Mouse (Mus musculus): ENCODE measurements around the gene Prc1. TPM values are rescaled to one million over a fixed set of nuclear protein-coding genes. Genes with fewer than 3 reads are reported as not detected.

The Prc1 gene
- total and polyA plus RNA-seq, 3 experiments, result 14.6 to 229 (median 161) TPM

DNA sequence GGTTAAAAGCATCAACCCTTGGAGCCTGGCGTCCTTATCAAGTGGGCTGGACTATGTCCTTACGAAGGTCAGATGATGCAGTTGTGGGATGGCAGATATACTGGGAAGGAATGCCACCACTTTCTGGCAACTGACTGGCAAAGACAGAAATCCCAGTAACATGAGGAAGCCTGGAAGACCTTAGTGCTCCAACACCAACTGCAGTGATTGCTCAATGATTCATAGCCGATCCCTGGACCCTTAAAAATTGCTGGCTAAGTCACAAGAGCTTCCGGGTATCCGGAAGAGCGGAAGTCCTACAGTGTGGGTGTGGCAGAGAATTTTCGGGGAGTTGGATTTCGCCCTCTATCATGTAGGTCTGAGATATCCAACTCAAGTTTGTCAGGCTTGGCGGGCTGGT lies 51.9 kb downstream of the Prc1 start:
- no peak overlapping the region for H3K4me3 ChIP-seq (ENCODE audit: low read depth, low read length)
- H3K9me3 ChIP-seq (replicated peaks), result no peaks in the 10 kb centered on the region
- TF ChIP-seq TAL1 (conservative IDR thresholded peaks at IDR 0.05; ENCODE audit: low read depth, low read length) (no peak), GATA1 (IDR thresholded peaks at IDR 0.05; ENCODE audit: borderline replicate concordance, low read length) (no peak), POLR2AphosphoS5 (IDR thresholded peaks at IDR 0.05; ENCODE audit: insufficient replicate concordance, low read depth, low read length) (no peak), GATA2 (IDR thresholded peaks at IDR 0.05; ENCODE audit: borderline replicate concordance, low read depth, low read length) (no peak), CTCF (IDR thresholded peaks at IDR 0.05; ENCODE audit: low read depth, low read length) (no peak)
- H3K4me1 ChIP-seq (ENCODE audit: insufficient read depth, low read depth, low read length), result peaks cover 56% of the 10 kb centered on the region
- ATAC-seq (ENCODE audit: extremely low read depth, insufficient number of reproducible peaks, low FRiP score, poor library complexity, severe bottlenecking) (no peak), DNase-seq (ENCODE audit: low spot score) (no peak)
- peaks cover 51% of the 10 kb centered on the region for H3K36me3 ChIP-seq (replicated peaks)
- no peaks in the 10 kb centered on the region for H3K27me3 ChIP-seq (ENCODE audit: insufficient read depth, low read length)

DNA sequence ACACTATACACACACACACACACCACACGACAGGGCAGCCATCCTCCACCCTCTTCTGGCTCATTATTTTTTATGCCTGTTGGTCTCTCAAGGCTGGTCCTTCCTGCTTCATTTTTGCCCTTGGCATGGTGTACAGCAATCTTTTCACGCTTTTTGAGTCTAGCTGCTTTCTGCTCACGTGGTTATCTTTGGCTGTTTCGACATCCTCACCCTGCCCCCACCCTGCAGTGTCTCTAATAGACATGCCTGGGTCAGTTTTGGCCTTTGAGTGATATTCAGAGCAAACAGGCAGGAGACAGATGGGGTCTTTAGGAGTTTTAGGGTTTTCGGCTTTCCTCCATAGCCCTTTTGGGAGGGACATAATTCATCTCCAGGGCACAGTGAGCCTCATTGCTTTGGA lies 52.6 kb downstream of the Prc1 start:
- Histone ChIP-seq H3K27me3 (ENCODE audit: insufficient read depth, low read length) (no peaks in the 10 kb centered on the region), H3K9me3 (replicated peaks) (no peaks in the 10 kb centered on the region), H3K36me3 (replicated peaks) (peaks cover 56% of the 10 kb centered on the region), H3K4me1 (ENCODE audit: insufficient read depth, low read depth, low read length) (peaks cover 55% of the 10 kb centered on the region), H3K4me3 (ENCODE audit: low read depth, low read length) (no peak overlapping the region)
- no peak for TF ChIP-seq TAL1 (conservative IDR thresholded peaks at IDR 0.05; ENCODE audit: low read depth, low read length)
- no peak for TF ChIP-seq GATA2 (IDR thresholded peaks at IDR 0.05; ENCODE audit: borderline replicate concordance, low read depth, low read length)
- TF ChIP-seq CTCF (IDR thresholded peaks at IDR 0.05; ENCODE audit: low read depth, low read length), result no peak
- no peak for TF ChIP-seq GATA1 (IDR thresholded peaks at IDR 0.05; ENCODE audit: borderline replicate concordance, low read length)
- TF ChIP-seq POLR2AphosphoS5 (IDR thresholded peaks at IDR 0.05; ENCODE audit: insufficient replicate concordance, low read depth, low read length), result no peak
- ATAC-seq (ENCODE audit: extremely low read depth, insufficient number of reproducible peaks, low FRiP score, poor library complexity, severe bottlenecking) (no peak), DNase-seq (ENCODE audit: low spot score) (no peak)

DNA sequence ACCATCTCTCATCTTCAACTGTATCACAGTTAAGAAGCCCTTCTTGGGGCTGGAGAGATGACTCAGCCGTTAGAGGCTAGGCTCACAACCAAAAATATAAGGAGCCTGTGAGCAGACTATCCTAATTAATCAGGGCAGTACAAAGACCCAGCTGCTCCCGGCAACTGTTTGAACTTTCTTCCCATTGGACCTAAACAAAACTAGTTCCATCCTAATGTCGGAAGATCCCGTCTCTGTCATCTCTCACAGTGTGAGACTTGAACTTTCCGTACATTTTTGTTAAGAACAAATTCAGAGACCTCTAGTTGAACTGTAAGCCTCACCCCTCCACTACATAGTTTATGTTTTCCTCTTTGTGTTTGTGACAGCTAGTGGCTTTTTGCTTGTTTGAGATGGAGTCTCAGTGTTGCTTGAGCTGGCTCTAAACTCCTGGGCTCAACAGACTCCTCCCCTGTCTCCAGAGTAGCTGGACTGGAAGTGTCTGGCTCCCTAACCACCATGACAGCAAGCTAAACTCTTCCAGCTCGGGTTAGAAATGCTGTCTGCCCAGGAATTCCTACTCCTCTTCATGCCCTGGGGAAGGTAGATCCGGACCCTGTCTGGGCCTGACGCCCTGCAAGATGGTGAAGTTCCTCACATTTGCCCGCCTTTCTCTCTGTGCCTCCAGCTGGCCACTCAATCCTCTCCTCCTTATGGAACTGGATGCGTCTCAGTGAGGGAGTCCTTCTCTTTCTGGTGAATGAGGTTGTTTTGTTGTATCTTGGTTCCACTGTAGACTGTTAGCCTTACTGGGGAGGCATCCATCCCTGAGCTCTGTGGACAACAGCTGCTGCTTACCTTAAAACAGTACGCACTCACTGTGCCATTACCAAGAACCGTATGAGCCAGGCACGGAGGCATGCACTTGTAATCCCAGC lies 53.7 kb downstream of the Prc1 start:
- DNase-seq (ENCODE audit: low spot score), result no peak
- Histone ChIP-seq H3K9me3 (replicated peaks) (no peaks in the 10 kb centered on the region), H3K36me3 (replicated peaks) (peaks cover 67% of the 10 kb centered on the region), H3K4me1 (ENCODE audit: insufficient read depth, low read depth, low read length) (peaks cover 45% of the 10 kb centered on the region), H3K27me3 (ENCODE audit: insufficient read depth, low read length) (no peaks in the 10 kb centered on the region), H3K4me3 (ENCODE audit: low read depth, low read length) (no peak overlapping the region)
- no peak for ATAC-seq (ENCODE audit: extremely low read depth, insufficient number of reproducible peaks, low FRiP score, poor library complexity, severe bottlenecking)
- TF ChIP-seq POLR2AphosphoS5 (IDR thresholded peaks at IDR 0.05; ENCODE audit: insufficient replicate concordance, low read depth, low read length) (no peak), GATA2 (IDR thresholded peaks at IDR 0.05; ENCODE audit: borderline replicate concordance, low read depth, low read length) (no peak)

- Histone ChIP-seq H3K4me3 (ENCODE audit: low read depth, low read length) (no peak overlapping the region), H3K4me1 (ENCODE audit: insufficient read depth, low read depth, low read length) (peaks cover 34% of the 10 kb centered on the region), H3K36me3 (replicated peaks) (peaks cover 82% of the 10 kb centered on the region), H3K9me3 (replicated peaks) (no peaks in the 10 kb centered on the region), H3K27me3 (ENCODE audit: insufficient read depth, low read length) (no peaks in the 10 kb centered on the region)
- DNase-seq (ENCODE audit: low spot score), result no peak
- TF ChIP-seq TAL1 (conservative IDR thresholded peaks at IDR 0.05; ENCODE audit: low read depth, low read length) (no peak; the same call in 1 of the 2 replicates), GATA2 (IDR thresholded peaks at IDR 0.05; ENCODE audit: borderline replicate concordance, low read depth, low read length) (no peak), GATA1 (IDR thresholded peaks at IDR 0.05; ENCODE audit: borderline replicate concordance, low read length) (no peak), POLR2AphosphoS5 (IDR thresholded peaks at IDR 0.05; ENCODE audit: insufficient replicate concordance, low read depth, low read length) (no peak), CTCF (IDR thresholded peaks at IDR 0.05; ENCODE audit: low read depth, low read length) (no peak)
- ATAC-seq (ENCODE audit: extremely low read depth, insufficient number of reproducible peaks, low FRiP score, poor library complexity, severe bottlenecking), result no peak
Measured at GRCm38 (mm10) chr7:80350808-80351207, 56.6 kb downstream of the Prc1 start.

DNA sequence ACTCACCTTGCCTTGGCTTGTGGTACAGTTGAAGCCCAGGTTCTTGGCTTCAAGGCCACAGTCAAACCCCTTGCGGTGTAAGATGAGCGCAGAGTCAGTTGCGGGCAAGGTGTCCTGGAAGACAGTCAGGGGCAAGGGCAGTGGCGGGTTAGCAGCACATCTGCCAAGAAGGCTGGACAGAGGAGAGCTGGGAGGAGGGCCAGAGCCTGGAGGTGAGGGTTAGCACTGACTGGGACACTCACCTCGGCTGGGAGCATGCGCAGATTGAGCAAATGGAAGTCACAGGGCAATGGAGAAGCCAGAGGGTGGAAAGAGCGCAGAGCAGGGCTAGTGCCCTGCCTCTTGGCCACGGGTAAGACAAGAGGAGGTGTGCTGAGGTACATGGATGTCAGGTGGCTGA lies 58.7 kb downstream of the Prc1 start:
- no peaks in the 10 kb centered on the region for H3K27me3 ChIP-seq (ENCODE audit: insufficient read depth, low read length)
- ATAC-seq (ENCODE audit: extremely low read depth, insufficient number of reproducible peaks, low FRiP score, poor library complexity, severe bottlenecking) (no peak), DNase-seq (ENCODE audit: low spot score) (no peak)
- H3K4me3 ChIP-seq (ENCODE audit: low read depth, low read length), result no peak overlapping the region
- peaks cover 87% of the 10 kb centered on the region for H3K36me3 ChIP-seq (replicated peaks)
- TF ChIP-seq POLR2AphosphoS5 (IDR thresholded peaks at IDR 0.05; ENCODE audit: insufficient replicate concordance, low read depth, low read length) (no peak), TAL1 (conservative IDR thresholded peaks at IDR 0.05; ENCODE audit: low read depth, low read length) (no peak), CTCF (IDR thresholded peaks at IDR 0.05; ENCODE audit: low read depth, low read length) (no peak), GATA2 (IDR thresholded peaks at IDR 0.05; ENCODE audit: borderline replicate concordance, low read depth, low read length) (no peak), GATA1 (IDR thresholded peaks at IDR 0.05; ENCODE audit: borderline replicate concordance, low read length) (no peak)
- no peaks in the 10 kb centered on the region for H3K9me3 ChIP-seq (replicated peaks)
- peaks cover 17% of the 10 kb centered on the region for H3K4me1 ChIP-seq (ENCODE audit: insufficient read depth, low read depth, low read length)

DNA sequence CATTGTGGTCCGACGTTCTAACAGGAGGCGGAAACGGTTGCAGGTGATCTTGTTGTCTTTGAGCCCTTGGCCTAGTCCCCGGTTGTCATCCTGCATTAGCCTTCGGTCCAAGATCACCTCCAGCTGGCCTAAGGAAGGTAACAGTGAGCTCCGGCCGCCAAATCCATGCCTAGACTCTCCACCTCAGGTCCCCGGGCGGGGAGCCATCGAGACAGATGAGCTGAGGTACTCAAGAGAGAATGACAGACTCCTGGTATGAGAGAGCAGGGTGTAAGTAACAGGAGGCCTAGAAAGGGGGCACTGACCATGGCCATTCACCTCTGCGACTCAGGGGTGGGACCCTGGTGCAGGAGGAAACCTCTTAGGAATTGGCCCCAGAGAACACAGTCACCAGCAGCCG lies 62.1 kb downstream of the Prc1 start:
- TF ChIP-seq CTCF (IDR thresholded peaks at IDR 0.05; ENCODE audit: low read depth, low read length) (no peak), GATA2 (IDR thresholded peaks at IDR 0.05; ENCODE audit: borderline replicate concordance, low read depth, low read length) (no peak), TAL1 (conservative IDR thresholded peaks at IDR 0.05; ENCODE audit: low read depth, low read length) (no peak), GATA1 (IDR thresholded peaks at IDR 0.05; ENCODE audit: borderline replicate concordance, low read length) (no peak), POLR2AphosphoS5 (IDR thresholded peaks at IDR 0.05; ENCODE audit: insufficient replicate concordance, low read depth, low read length) (no peak)
- H3K4me3 ChIP-seq (ENCODE audit: low read depth, low read length), result no peak overlapping the region
- H3K36me3 ChIP-seq (replicated peaks), result peaks cover 94% of the 10 kb centered on the region
- H3K27me3 ChIP-seq (ENCODE audit: insufficient read depth, low read length), result no peaks in the 10 kb centered on the region
- ATAC-seq (ENCODE audit: extremely low read depth, insufficient number of reproducible peaks, low FRiP score, poor library complexity, severe bottlenecking) (no peak), DNase-seq (ENCODE audit: low spot score) (no peak)
- no peaks in the 10 kb centered on the region for H3K9me3 ChIP-seq (replicated peaks)
- peaks cover 6% of the 10 kb centered on the region for H3K4me1 ChIP-seq (ENCODE audit: insufficient read depth, low read depth, low read length)

All from G1E (cell line).